Mouse (Mus musculus) E14TG2a.4 (cell line): ENCODE results near the gene Rplp2.
A peak's percentile ranks its signal among the peaks of the same experiment; 100 is the strongest.

Source experiments
- H3K27me3 ChIP-seq: 2 replicates; pipeline ENCODE4 v1.6.1; 2014; ENCODE audit warnings: low read length, control low read depth; ENCODE audit not compliant: insufficient read depth
- H3K36me3 ChIP-seq: 2 replicates; pipeline ENCODE4 v1.6.1; 2014; ENCODE audit warnings: low read length, control low read depth; ENCODE audit not compliant: insufficient read depth
- H3K4me1 ChIP-seq: replicated peaks from 2 replicates; pipeline ENCODE4 v1.6.1; 2014; ENCODE audit warnings: low read depth, low read length, control low read depth
- H3K4me3 ChIP-seq: replicated peaks from 2 replicates; pipeline ENCODE4 v1.5.1; 2014; ENCODE audit warnings: mild to moderate bottlenecking, low read length
- H3K9me3 ChIP-seq: 2 replicates; pipeline ENCODE4 v1.6.1; 2014; ENCODE audit warnings: low read length, control low read depth
- CTCF ChIP-seq: conservative IDR thresholded peaks from 2 replicates; pipeline ENCODE4 v1.5.1; 2014; ENCODE audit warnings: low read length
- NANOG ChIP-seq: IDR thresholded peaks from 2 replicates; pipeline ENCODE4 v1.6.1; 2014; ENCODE audit warnings: borderline replicate concordance, low read length, mixed read lengths
- POU5F1 ChIP-seq: IDR thresholded peaks from 2 replicates; pipeline ENCODE4 v1.6.1; 2014; ENCODE audit warnings: low read length, borderline replicate concordance

Gene Rplp2

GRCm38 (mm10) chr7:141461521-141462332 is 14.6 kb downstream of the Rplp2 start:
- Histone ChIP-seq H3K36me3 (peaks cover 17% of the 10 kb centered on the region), H3K9me3 (no peaks in the 10 kb centered on the region), H3K4me3 (peak overlapping the region; percentile 76), H3K4me1 (peaks cover 93% of the 10 kb centered on the region), H3K27me3 (peaks cover 77% of the 10 kb centered on the region)
- no peak for TF ChIP-seq CTCF
- TF ChIP-seq POU5F1 = no peak
- no peak for TF ChIP-seq NANOG

- TF ChIP-seq CTCF (no peak), POU5F1 (no peak), NANOG (no peak)
These were observed 15.2 kb downstream of the Rplp2 start for GRCm38 (mm10) chr7:141462333-141462821.

DNA sequence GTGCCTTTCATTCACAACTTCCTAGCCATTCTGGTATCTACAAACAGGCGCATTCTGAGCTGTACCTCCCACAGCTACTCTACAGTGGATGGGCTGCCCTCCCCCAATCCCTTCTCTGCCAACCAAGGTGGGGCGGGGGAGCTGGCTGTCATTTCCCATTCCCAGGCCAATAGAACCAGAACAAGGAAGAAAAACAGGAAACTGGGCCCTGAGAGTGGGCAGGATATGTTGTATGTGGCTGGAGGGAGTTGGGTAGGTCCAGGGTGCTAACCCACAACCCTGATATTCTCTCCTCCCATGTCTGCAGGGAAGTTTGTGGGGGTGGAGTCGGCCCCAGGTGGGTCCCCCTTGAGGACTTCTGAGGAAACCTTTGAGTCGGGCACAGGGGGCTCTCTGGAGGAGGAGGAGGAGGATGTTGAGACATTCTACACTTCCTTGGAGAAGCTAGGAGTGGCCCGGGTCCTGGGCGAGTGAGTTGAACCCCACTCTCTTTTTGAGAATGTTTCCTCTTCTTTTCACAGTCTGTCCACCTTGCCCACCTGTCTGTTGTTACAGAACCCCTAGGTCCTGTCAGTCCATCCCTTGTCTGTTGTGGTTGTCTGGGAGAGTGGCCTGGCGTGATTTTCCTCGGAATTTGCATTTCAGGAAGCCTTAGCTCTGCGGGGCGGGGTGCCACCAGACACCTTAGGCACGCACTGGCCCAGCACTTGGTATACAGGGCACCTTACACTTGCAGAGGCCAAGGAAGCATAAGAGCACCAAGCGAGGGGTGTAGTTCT is 16.8 kb downstream of the Rplp2 start:
- H3K4me1 ChIP-seq = peaks cover 90% of the 10 kb centered on the region
- peak overlapping the region; percentile 72 for H3K4me3 ChIP-seq
- H3K27me3 ChIP-seq = peaks cover 68% of the 10 kb centered on the region
- no peaks in the 10 kb centered on the region for H3K9me3 ChIP-seq
- H3K36me3 ChIP-seq = peaks cover 2% of the 10 kb centered on the region
- TF ChIP-seq CTCF (no peak), NANOG (no peak)

More at GRCm38 (mm10) chr7:141462333-141462821, 15.2 kb downstream of the Rplp2 start:
- Histone ChIP-seq H3K4me1 (peaks cover 90% of the 10 kb centered on the region), H3K36me3 (peaks cover 12% of the 10 kb centered on the region), H3K9me3 (no peaks in the 10 kb centered on the region), H3K4me3 (peak overlapping the region; percentile 76), H3K27me3 (peaks cover 73% of the 10 kb centered on the region)

DNA sequence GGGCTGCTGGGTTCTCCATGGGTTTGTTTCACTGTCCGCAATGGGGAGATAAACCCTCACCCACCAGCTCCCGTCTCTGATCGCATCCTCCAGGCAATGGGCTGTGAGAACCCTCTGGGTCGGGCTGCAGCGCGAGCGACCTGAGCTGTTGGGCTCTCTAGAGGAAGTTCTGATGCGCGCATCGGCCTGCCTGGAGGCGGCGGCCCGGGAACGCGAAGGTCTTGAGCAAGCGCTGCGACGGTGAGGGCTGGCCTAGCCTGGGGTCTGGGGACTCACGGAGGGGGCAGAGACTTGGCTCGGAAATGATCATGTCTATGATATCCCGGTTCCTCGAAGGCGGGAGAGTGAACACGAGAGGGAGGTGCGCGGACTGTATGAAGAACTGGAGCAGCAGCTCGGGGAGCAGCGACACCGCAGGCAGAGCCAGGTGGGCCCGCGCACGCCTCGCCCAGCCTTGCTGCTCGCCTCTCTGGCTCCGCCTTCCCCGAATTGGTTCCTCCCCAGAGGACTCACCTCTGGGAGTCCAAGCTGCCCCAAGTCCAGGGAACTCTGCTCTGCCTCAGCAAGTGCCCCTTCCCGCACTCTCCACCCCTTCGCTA is 17.5 kb downstream of the Rplp2 start:
- peaks cover 90% of the 10 kb centered on the region for H3K4me1 ChIP-seq
- H3K27me3 ChIP-seq = peaks cover 66% of the 10 kb centered on the region
- H3K4me3 ChIP-seq = peak overlapping the region; percentile 72
- TF ChIP-seq POU5F1 (no peak), CTCF (no peak), NANOG (no peak)
- no peaks in the 10 kb centered on the region for H3K9me3 ChIP-seq
- H3K36me3 ChIP-seq = peaks cover 8% of the 10 kb centered on the region

DNA sequence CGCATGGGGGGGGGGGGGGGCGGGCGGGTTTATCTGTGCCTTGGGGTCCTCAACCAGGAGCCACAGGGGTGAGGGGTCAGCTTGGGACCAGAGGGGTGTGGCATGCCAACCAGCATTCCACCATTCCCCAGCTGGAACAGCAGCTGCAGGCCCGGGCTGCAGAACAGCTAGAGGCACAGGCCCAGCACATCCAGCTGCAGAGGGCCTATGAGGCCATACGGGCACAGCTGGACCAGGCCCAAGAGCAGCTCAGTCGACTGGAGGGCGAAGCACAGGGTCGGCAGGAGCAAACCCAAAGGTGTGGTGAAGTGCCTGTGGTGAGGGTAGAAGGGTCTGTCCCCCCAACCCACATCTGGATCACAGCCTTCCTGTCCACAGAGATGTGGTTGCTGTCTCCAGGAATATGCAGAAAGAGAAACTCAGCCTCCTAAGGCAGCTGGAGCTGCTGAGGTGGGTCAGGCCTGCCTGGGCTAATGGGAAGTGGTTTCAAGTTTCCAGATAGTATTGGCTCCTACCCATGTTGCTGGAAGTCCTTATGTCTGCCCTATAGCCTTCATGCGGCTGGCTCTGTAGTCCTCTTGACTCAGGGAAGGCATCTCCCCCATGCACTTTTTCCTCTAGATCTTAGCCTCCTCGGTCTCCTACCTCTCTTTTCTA is 18.3 kb downstream of the Rplp2 start:
- H3K9me3 ChIP-seq = no peaks in the 10 kb centered on the region
- H3K4me3 ChIP-seq = peak overlapping the region; percentile 72; the same call in 1 of the 2 replicates
- peaks cover 59% of the 10 kb centered on the region for H3K27me3 ChIP-seq
- TF ChIP-seq NANOG = no peak
- TF ChIP-seq CTCF = no peak
- no peak for TF ChIP-seq POU5F1
- H3K36me3 ChIP-seq = peaks cover 16% of the 10 kb centered on the region
- peaks cover 90% of the 10 kb centered on the region for H3K4me1 ChIP-seq

DNA sequence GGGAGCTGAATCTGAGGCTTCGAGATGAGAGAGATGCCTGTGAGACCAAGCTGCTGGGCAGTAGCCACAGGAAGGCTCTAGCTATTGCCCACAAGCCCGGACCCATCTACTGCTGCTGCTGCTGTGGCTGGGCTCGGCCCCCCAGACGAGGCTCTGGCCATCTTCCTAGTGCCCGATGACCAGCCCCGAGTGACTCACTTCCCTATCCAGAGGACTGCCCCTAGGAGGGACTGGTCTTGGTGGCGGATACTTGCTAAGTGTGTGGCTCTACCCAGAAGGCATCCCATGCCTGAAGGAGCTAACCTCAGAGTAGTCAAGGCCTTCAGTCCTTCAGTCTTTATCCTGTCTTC is 18.9 kb downstream of the Rplp2 start:
- Histone ChIP-seq H3K4me1 (peaks cover 90% of the 10 kb centered on the region), H3K9me3 (no peaks in the 10 kb centered on the region), H3K4me3 (no peak overlapping the region), H3K27me3 (peaks cover 54% of the 10 kb centered on the region), H3K36me3 (peaks cover 21% of the 10 kb centered on the region)
- TF ChIP-seq NANOG (no peak), POU5F1 (no peak), CTCF (no peak)

DNA sequence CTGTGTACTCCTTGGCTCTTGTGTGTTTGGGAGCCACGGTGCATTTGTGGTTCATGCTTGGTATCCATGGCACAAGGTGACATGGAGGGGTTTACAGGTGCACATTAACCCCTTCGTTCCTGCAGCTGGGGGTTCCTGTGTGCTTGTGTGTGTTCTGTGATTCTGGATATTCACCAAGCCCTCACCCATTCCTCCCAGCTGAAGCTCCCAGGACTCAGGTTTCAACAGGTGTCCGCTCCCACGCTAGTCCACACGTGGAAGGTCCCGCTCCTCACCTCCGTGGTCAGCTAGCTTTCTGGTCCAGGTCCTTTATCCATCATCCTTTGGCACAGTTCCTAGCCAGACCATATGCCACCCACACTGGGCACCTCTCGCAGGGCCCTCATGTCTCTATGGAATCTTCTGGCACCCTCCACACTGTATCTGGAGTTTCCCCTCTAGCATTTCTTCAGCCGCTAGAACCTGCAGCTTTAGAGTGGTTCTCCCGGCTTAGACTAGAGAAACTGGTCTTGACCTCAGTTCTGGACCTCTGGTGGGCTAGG is 19.5 kb downstream of the Rplp2 start:
- no peaks in the 10 kb centered on the region for H3K9me3 ChIP-seq
- H3K27me3 ChIP-seq = peaks cover 47% of the 10 kb centered on the region
- TF ChIP-seq NANOG (no peak), CTCF (no peak), POU5F1 (no peak)
- peaks cover 27% of the 10 kb centered on the region for H3K36me3 ChIP-seq
- H3K4me3 ChIP-seq = peak overlapping the region; percentile 93
- peaks cover 91% of the 10 kb centered on the region for H3K4me1 ChIP-seq
